Comparison of ENCODE assay signal across 11 mouse cellular contexts in genomic region chr4:89001470-89001869, GRCm38 (mm10).
"Had no signal": no experiment of that assay in that cellular context is flagged by ENCODE, and none has a peak within 500 bp of the region (broad histone marks: within the 10 kb centered on the region; RNA-seq: fewer than 3 reads in every experiment).

No protein-coding gene starts in this region.

- H3K4me1 ChIP-seq: limb, embryonic 15.5 days; liver, embryonic 12.5 days; midbrain, embryonic 13.5 days; neural tube, embryonic 12.5 days; stomach, embryonic 15.5 days had no signal

- H3K27ac ChIP-seq: limb, embryonic 15.5 days; liver, embryonic 12.5 days; midbrain, embryonic 13.5 days; neural tube, embryonic 12.5 days; stomach, embryonic 15.5 days had no signal

- H3K4me3 ChIP-seq: limb, embryonic 15.5 days; liver, embryonic 12.5 days; midbrain, embryonic 13.5 days; neural tube, embryonic 12.5 days; stomach, embryonic 15.5 days had no signal

- DNase-seq: kidney, postnatal 25 days; lung, embryonic 14.5 days; lung, postnatal 14 days; right cerebral cortex, postnatal 14 days; thymus, adult 2 months; thymus, postnatal 25 days had no signal
